Mouse (Mus musculus) CH12.LX (cell line): ENCODE data around the gene Gtpbp8. TPM values are rescaled to one million over a fixed set of nuclear protein-coding genes. Genes with fewer than 3 reads are reported as not detected.

Experiments
- DNase-seq: peaks from one replicate; pipeline ENCODE4 v3.0.0-alpha.2; 2013; ENCODE audit errors: extremely low read depth
- H3K27ac ChIP-seq: 2 replicates; pipeline ENCODE4 v1.5.1; 2012; ENCODE audit warnings: low read depth, mild to moderate bottlenecking, control low read depth, moderate library complexity; ENCODE audit not compliant: insufficient read depth
- H3K27me3 ChIP-seq: replicated peaks from 2 replicates; pipeline ENCODE3; 2012; ENCODE audit warnings: inconsistent platforms
- H3K36me3 ChIP-seq, 2 experiments: replicated peaks in 1 of 2; 2 replicates each; pipeline versions ENCODE3 to v1.6.1; 2012; ENCODE audit warnings: inconsistent platforms in 1 of 2, low read length in 1 of 2, mild to moderate bottlenecking in 1 of 2, mixed read lengths in 1 of 2, moderate library complexity in 1 of 2; ENCODE audit not compliant: control insufficient read depth in 1 of 2, insufficient read depth in 1 of 2
- H3K4me1 ChIP-seq, 2 experiments: 2 replicates each; pipeline ENCODE4 v1.6.1; 2012; ENCODE audit warnings: inconsistent platforms in 1 of 2, moderate library complexity in 1 of 2; ENCODE audit not compliant: insufficient read depth in 2 of 2, control insufficient read depth in 1 of 2
- H3K4me2 ChIP-seq: 2 replicates; pipeline ENCODE4 v1.6.1; 2012; ENCODE audit warnings: low read depth, mild to moderate bottlenecking, control low read depth; ENCODE audit not compliant: poor library complexity, insufficient read depth, severe bottlenecking
- H3K4me3 ChIP-seq, 3 experiments: fragments of 150-350 bp in 1 of 3; sonication (generic) in 1 of 3; replicated peaks in 1 of 3; 2 replicates each; pipeline versions ENCODE3 to v1.5.1; 2011 to 2012; ENCODE audit warnings: low read depth in 2 of 3, low read length in 2 of 3, mild to moderate bottlenecking in 2 of 3, moderate library complexity in 2 of 3, control low read depth in 1 of 3, improper control_type of control experiment in 1 of 3, inconsistent platforms in 1 of 3, mixed read lengths in 1 of 3; ENCODE audit not compliant: poor library complexity in 1 of 3
- H3K79me2 ChIP-seq: replicated peaks from 2 replicates; pipeline ENCODE4 v1.6.1; 2012; ENCODE audit warnings: mild to moderate bottlenecking, moderate library complexity; ENCODE audit not compliant: control insufficient read depth, poor library complexity, insufficient read depth, severe bottlenecking; ENCODE audit errors: extremely low read depth
- H3K9ac ChIP-seq: 2 replicates; pipeline ENCODE4 v1.6.1; 2012; ENCODE audit warnings: low read depth, mild to moderate bottlenecking, control low read depth, moderate library complexity; ENCODE audit not compliant: insufficient read depth
- H3K9me3 ChIP-seq: replicated peaks from 2 replicates; pipeline ENCODE3; 2012; ENCODE audit warnings: low read length, inconsistent platforms, mixed read lengths
- BHLHE40 ChIP-seq: IDR thresholded peaks from 2 replicates; pipeline ENCODE4 v1.6.1; 2011; ENCODE audit warnings: mild to moderate bottlenecking, low read depth, low read length, improper control_type of control experiment
- CTCF ChIP-seq, 2 experiments: IDR thresholded peaks in 1 of 2; conservative IDR thresholded peaks in 1 of 2; 2 replicates each; pipeline ENCODE4 v1.5.1; 2011 to 2012; ENCODE audit warnings: low read depth in 2 of 2, low read length in 2 of 2, improper control_type of control experiment in 1 of 2, inconsistent platforms in 1 of 2, mild to moderate bottlenecking in 1 of 2, moderate library complexity in 1 of 2
- ELF1 ChIP-seq: IDR thresholded peaks from 2 replicates; pipeline ENCODE4 v1.6.1; 2014; ENCODE audit warnings: low read depth, mild to moderate bottlenecking, inconsistent platforms, low read length, improper control_type of control experiment
- ETS1 ChIP-seq: conservative IDR thresholded peaks from 2 replicates; pipeline ENCODE4 v1.6.1; 2012; ENCODE audit warnings: low read depth, mild to moderate bottlenecking, inconsistent platforms, low read length, improper control_type of control experiment, moderate library complexity
- IRF4 ChIP-seq: IDR thresholded peaks from 2 replicates; pipeline ENCODE4 v1.6.1; 2014; ENCODE audit warnings: low read depth, mild to moderate bottlenecking, inconsistent platforms, low read length, improper control_type of control experiment
- JUN ChIP-seq: IDR thresholded peaks from 2 replicates; pipeline ENCODE4 v1.6.1; 2011; ENCODE audit warnings: low read depth, mild to moderate bottlenecking, low read length, improper control_type of control experiment, moderate library complexity; ENCODE audit not compliant: insufficient read depth
- MAX ChIP-seq: IDR thresholded peaks from 2 replicates; pipeline ENCODE4 v1.6.1; 2011; ENCODE audit warnings: low read length, improper control_type of control experiment
- MAZ ChIP-seq: IDR thresholded peaks from 2 replicates; pipeline ENCODE4 v1.6.1; 2012; ENCODE audit warnings: low read depth, mild to moderate bottlenecking, inconsistent platforms, low read length, improper control_type of control experiment, moderate library complexity
- MYC ChIP-seq: IDR thresholded peaks from 2 replicates; pipeline ENCODE4 v1.6.1; 2011; ENCODE audit warnings: low read depth, mild to moderate bottlenecking, improper control_type of control experiment, low read length
- NRF1 ChIP-seq: IDR thresholded peaks from 2 replicates; pipeline ENCODE4 v1.6.1; 2014; ENCODE audit warnings: low read depth, mild to moderate bottlenecking, inconsistent platforms, low read length, improper control_type of control experiment, moderate library complexity
- POLR2AphosphoS2 ChIP-seq: IDR thresholded peaks from 2 replicates; pipeline ENCODE4 v1.6.1; 2011; ENCODE audit warnings: low read depth, low read length, improper control_type of control experiment
- RAD21 ChIP-seq: IDR thresholded peaks from 2 replicates; pipeline ENCODE4 v1.6.1; 2011; ENCODE audit warnings: low read depth, mild to moderate bottlenecking, low read length, improper control_type of control experiment, moderate library complexity
- RCOR1 ChIP-seq: conservative IDR thresholded peaks from 2 replicates; pipeline ENCODE4 v1.6.1; 2012; ENCODE audit warnings: low read depth, mild to moderate bottlenecking, inconsistent platforms, low read length, improper control_type of control experiment
- SMC3 ChIP-seq: IDR thresholded peaks from 2 replicates; pipeline ENCODE4 v1.6.1; 2011; ENCODE audit warnings: low read depth, low read length, improper control_type of control experiment
- TBP ChIP-seq: conservative IDR thresholded peaks from 2 replicates; pipeline ENCODE4 v1.6.1; 2011; ENCODE audit warnings: low read depth, low read length, improper control_type of control experiment
- USF1 ChIP-seq: IDR thresholded peaks from 2 replicates; pipeline ENCODE4 v1.6.1; 2014; ENCODE audit warnings: low read depth, mild to moderate bottlenecking, inconsistent platforms, low read length, improper control_type of control experiment
- USF2 ChIP-seq: conservative IDR thresholded peaks from 2 replicates; pipeline ENCODE4 v1.6.1; 2011; ENCODE audit warnings: low read depth, low read length, improper control_type of control experiment
- dilution Hi-C: fragments of 300-500 bp; cut with MboI; formaldehyde crosslinking; loops from 2 replicates; pipeline ENCODE4 v1.14.3; 2020; ENCODE audit warnings: low sequenced_read_pairs; ENCODE audit not compliant: extremely low pct_unique_long_range_greater_than_20kb, extremely low pct_ligation_motif_present
- in situ Hi-C: fragments of 300-500 bp; cut with MboI; formaldehyde crosslinking; loops from 3 replicates; pipeline ENCODE4 v1.14.3; 2019; ENCODE audit warnings: low sequenced_read_pairs, low pct_ligation_motif_present, low pct_unique_long_range_greater_than_20kb, mixed read lengths
- polyA plus RNA-seq: library from polyadenylated mRNA; unstranded; fragments of >175 nt; gene quantifications from 2 replicates; pipeline ENCODE4 v1.2.1, GENCODE M21; 2012; ENCODE audit warnings: low read depth; ENCODE audit not compliant: insufficient read length
- total RNA-seq, 2 experiments: library from RNA; depleted of rRNA; stranded (reverse); fragments of 300-350 nt in 1 of 2; fragments of >200 nt in 1 of 2; gene quantifications; 2 replicates each; pipeline ENCODE4 v1.2.3; 2012 to 2014

Gene Gtpbp8
- total and polyA plus RNA-seq, 3 experiments = 20.9 to 38.8 (median 24.2) TPM

DNA sequence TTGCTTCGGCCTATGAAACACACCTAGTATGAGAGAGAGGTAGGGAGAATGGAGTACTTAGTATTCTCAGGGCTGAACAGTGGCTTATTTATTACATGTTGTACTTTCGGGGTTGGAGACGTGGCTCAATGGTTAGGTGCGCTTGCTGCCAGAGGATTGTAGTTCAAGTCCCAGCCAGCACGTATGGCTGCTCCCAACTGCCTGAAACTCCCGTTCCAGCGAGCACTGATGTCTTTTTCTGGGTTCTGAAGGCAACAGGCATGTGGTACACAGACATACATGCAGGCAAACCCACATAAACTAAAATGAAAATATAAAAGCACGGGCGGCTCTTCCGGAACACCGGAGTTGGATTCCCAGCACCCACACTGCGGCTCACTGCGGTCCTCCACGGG lies 695 bp downstream of the Gtpbp8 start:
- Histone ChIP-seq H3K4me2 (peak overlapping the region; percentile 78; the same call in 1 of the 2 replicates), H3K4me1 (peaks cover 2 to 20% of the 10 kb centered on the region in 2 experiments), H3K27me3 (no peaks in the 10 kb centered on the region), H3K4me3 (peak overlapping the region; percentile 77 to 95 (median 85)), H3K9me3 (no peaks in the 10 kb centered on the region), H3K9ac (peak overlapping the region; percentile 86), H3K36me3 (peaks cover 10 to 21% of the 10 kb centered on the region in 2 experiments), H3K27ac (peak overlapping the region; percentile 62), H3K79me2 (peaks cover 4% of the 10 kb centered on the region)
- TF ChIP-seq USF2 (no peak), ETS1 (no peak), NRF1 (no peak), ELF1 (no peak), JUN (no peak)
- dilution Hi-C loops (no loop called here), in situ Hi-C loops (no loop called here)
- no peak for DNase-seq

DNA sequence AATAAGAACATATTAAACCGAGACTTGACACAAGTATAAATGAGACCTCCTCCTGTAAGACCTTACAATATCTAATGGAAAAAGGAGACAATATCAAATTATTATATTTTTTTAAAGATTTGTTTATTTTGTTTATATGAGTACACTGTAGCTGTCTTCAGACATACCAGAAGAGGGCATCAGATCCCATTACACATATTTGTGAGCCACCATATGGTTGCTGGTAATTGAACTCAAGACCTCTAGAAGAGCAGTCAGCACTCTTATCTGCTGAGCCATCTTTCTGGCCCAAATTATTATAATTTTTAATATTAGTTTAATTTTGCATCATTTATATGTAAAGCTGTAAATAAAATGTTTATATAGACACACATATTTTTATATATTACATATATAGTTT lies 3.4 kb downstream of the Gtpbp8 start:
- peaks cover 4% of the 10 kb centered on the region for H3K79me2 ChIP-seq
- DNase-seq = no peak
- H3K4me1 ChIP-seq = peaks cover 2 to 20% of the 10 kb centered on the region in 2 experiments
- no peak overlapping the region for H3K4me2 ChIP-seq
- no peak overlapping the region for H3K9ac ChIP-seq
- TF ChIP-seq MYC (peak; percentile 70; the same call in 1 of the 2 replicates), USF1 (no peak), TBP (no peak), RCOR1 (no peak), IRF4 (no peak), SMC3 (peak; percentile 44; the same call in 1 of the 2 replicates), CTCF (conservative IDR thresholded peaks at IDR 0.05 in 1 of 2, IDR thresholded peaks at IDR 0.05 in 1 of 2; ENCODE audit: low read depth in 2 of 2, low read length in 2 of 2) (peak in 1 of 2 experiments; percentile 59; a peak in 2 of 4 replicates), MAX (no peak), POLR2AphosphoS2 (no peak), RAD21 (peak; percentile 52)
- TF ChIP-seq, all 38 proteins: peak for 4
- Histone ChIP-seq H3K27me3 (no peaks in the 10 kb centered on the region), H3K36me3 (peaks cover 25 to 44% of the 10 kb centered on the region in 2 experiments), H3K4me3 (no peak overlapping the region), H3K9me3 (no peaks in the 10 kb centered on the region), H3K27ac (no peak overlapping the region)
- in situ Hi-C loops = no loop called here
- dilution Hi-C loops = no loop called here

DNA sequence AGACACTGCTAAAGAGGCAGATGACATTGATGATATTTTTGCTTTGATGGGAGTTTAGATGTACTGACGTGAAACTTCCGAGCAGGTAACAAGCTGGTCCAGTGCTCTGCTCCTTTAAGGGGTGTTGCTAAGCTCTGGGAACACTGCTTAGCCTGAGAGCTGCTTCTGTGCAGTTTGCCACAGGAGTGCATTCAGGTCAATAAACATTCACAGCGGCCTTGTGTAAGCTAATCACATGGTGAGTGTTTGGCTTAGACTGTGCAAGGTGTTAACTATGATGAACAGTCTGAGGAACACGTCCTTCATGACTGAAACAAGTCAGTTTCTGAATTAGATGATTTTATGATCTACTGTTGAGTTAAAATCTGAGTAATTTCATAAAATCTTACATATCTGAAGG lies 10.0 kb downstream of the Gtpbp8 start:
- TF ChIP-seq MAX = no peak
- no peak for TF ChIP-seq IRF4
- no peak for TF ChIP-seq MAZ
- TF ChIP-seq SMC3 = no peak
- TF ChIP-seq TBP = no peak
- no peak for TF ChIP-seq RCOR1
- no peak for TF ChIP-seq BHLHE40
- TF ChIP-seq RAD21 = no peak
- Histone ChIP-seq H3K4me1 (peaks cover 0 to 9% of the 10 kb centered on the region in 2 experiments; a peak in 2 of 4 replicates), H3K79me2 (no peaks in the 10 kb centered on the region; the same call in 1 of the 2 replicates), H3K9me3 (no peaks in the 10 kb centered on the region), H3K4me2 (no peak overlapping the region), H3K4me3 (no peak overlapping the region), H3K36me3 (peaks cover 67 to 91% of the 10 kb centered on the region in 2 experiments), H3K9ac (no peak overlapping the region), H3K27ac (no peak overlapping the region), H3K27me3 (no peaks in the 10 kb centered on the region)
- dilution Hi-C loops (no loop called here), in situ Hi-C loops (no loop called here)
- no peak for DNase-seq
